Mouse (Mus musculus) spleen, adult 18-20 months (tissue): ENCODE measurements around the gene Gtf2e1.

Source experiments
- DNase-seq, 2 experiments: peaks; one replicate each; pipeline ENCODE4 v3.0.0; 2022; ENCODE audit warnings: mixed read lengths in 2 of 2

Gene Gtf2e1

GRCm38 (mm10) chr16:37478311-37479291 is 61.0 kb downstream of the Gtf2e1 start:
- DNase-seq, result no peak

DNA sequence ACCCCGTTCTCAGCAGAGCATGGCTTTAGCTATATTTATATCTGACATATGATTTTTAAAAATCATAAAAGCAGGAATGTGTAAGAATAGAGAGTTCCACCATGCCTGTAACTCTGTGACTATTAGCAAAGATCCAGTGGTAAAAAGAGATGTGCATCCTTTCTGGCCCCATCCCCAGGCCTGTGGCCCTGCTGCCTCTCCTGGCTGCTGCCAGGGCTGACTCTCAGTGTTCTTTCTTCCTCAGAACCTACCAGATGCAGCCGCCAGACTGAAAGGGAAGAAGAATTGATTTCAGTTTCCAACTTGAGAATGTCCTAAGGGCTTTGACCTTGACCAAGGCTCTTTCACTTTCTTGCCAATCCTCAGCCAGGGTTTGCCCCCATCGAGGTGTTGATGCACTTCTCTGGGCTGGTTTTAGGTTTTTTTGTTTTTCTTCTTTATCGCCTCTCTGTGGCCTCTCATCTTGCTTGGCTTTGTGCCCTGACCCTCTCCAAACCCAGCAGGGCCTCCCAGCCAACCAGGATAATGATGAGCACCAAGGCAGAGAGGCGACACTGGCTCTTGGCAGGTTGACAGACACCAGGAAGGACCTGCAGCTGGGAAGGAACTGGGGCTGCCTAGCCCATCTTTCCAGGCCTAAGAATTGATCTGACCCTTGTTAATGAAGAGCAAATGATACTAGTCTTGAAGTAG is 66.8 kb downstream of the Gtf2e1 start:
- no peak for DNase-seq

GRCm38 (mm10) chr16:37469595-37469994 is 70.0 kb downstream of the Gtf2e1 start:
- DNase-seq, result no peak

DNA sequence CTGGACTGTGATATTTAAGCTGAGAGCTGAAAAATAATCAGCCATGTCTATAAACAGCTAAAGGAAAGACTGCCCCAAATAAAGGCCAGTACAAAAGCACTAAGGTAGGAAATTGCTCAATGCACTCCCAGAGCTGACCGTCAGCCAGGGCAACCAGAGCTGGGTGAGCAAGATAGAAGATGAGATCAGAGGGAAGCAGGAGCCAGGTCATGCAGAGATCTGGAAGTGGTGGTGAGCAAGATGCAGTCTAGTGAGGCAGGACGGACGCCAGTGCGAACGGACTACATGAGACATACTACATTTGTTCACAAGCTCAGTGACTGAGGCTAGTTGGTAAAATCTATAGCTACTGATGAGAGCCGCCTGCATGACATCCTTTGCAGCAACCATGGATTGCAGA is 75.6 kb downstream of the Gtf2e1 start:
- no peak for DNase-seq

DNA sequence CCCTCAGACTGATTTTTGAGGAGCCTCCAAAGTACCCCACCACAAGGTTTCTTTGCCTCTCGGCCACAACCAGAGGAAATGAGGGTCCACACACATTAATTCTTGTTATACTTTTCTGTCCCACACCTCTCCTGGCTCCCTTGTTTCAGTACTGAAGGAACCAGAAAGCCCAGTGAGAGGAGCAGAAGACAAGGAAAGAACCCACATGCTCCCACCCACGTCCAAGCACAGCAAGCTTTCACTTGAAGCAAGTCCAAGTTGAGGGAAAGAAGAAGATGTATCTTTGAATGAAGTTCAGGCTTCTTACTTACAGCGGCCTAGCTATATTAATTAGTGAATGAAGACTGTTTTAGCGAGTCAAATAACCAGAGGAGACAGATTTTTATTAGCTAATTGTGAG is 76.7 kb downstream of the Gtf2e1 start:
- DNase-seq, result no peak

DNA sequence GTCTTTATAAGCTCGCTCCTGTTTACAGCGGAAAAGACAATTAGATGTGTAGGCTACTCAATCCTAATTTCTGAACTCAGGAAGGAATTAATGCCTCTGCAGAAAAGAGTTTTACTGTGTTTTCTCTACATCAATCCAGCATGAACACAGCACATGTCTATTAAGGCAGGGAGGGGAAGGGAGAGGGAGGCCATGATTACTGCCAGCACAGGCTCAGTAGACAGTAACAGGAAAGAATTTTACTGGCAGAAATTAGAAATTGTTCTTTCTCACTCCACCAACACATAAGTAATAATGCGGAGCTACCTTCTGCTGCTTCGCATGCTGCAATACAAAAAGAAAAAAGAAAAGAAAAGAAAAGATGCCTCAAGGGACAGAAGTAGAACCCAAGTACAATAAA is 78.0 kb downstream of the Gtf2e1 start:
- DNase-seq, result no peak
